Mouse (Mus musculus): Measurements from ENCODE around the gene Gm42906. TPM values are rescaled to one million over a fixed set of nuclear protein-coding genes. Genes with fewer than 3 reads are reported as not detected.

Gm42906 gene
- total and polyA plus RNA-seq, 3 experiments = not detected

- Histone ChIP-seq H3K4me1 (ENCODE audit: control insufficient read depth in 1 of 2, insufficient read depth in 2 of 2) (no peaks in the 10 kb centered on the region), H3K9ac (ENCODE audit: insufficient read depth, low read depth) (no peak overlapping the region), H3K9me3 (replicated peaks; ENCODE audit: low read length) (peaks cover 2% of the 10 kb centered on the region), H3K79me2 (replicated peaks; ENCODE audit: control insufficient read depth, extremely low read depth, insufficient read depth, poor library complexity, severe bottlenecking) (no peaks in the 10 kb centered on the region), H3K36me3 (replicated peaks in 1 of 2; ENCODE audit: control insufficient read depth in 1 of 2, insufficient read depth in 1 of 2, low read length in 1 of 2) (no peaks in the 10 kb centered on the region), H3K27ac (ENCODE audit: insufficient read depth, low read depth) (no peak overlapping the region), H3K4me3 (replicated peaks in 1 of 3; ENCODE audit: low read depth in 2 of 3, low read length in 2 of 3, poor library complexity in 1 of 3) (no peak overlapping the region), H3K4me2 (ENCODE audit: insufficient read depth, low read depth, poor library complexity, severe bottlenecking) (no peak overlapping the region), H3K27me3 (replicated peaks) (peaks cover under 1% of the 10 kb centered on the region)
- TF ChIP-seq SIN3A (IDR thresholded peaks at IDR 0.05; ENCODE audit: low read length) (no peak), ZMIZ1 (IDR thresholded peaks at IDR 0.05; ENCODE audit: low read depth, low read length) (no peak), ZKSCAN1 (IDR thresholded peaks at IDR 0.05; ENCODE audit: borderline replicate concordance, low read depth, low read length) (no peak), NRF1 (IDR thresholded peaks at IDR 0.05; ENCODE audit: low read depth, low read length) (no peak), CHD1 (IDR thresholded peaks at IDR 0.05; ENCODE audit: low read depth, low read length) (no peak), MAX (IDR thresholded peaks at IDR 0.05; ENCODE audit: low read length) (no peak), PAX5 (IDR thresholded peaks at IDR 0.05; ENCODE audit: low read length) (no peak), MYC (IDR thresholded peaks at IDR 0.05; ENCODE audit: low read depth, low read length) (no peak), EP300 (IDR thresholded peaks at IDR 0.05; ENCODE audit: low read length) (no peak), MEF2A (IDR thresholded peaks at IDR 0.05; ENCODE audit: borderline replicate concordance, low read depth, low read length) (no peak), GABPA (IDR thresholded peaks at IDR 0.05; ENCODE audit: insufficient replicate concordance, low read depth, low read length) (no peak)
- dilution Hi-C loops (cut with MboI; ENCODE audit: extremely low pct_ligation_motif_present, extremely low pct_unique_long_range_greater_than_20kb, low sequenced_read_pairs) = no loop called here
- in situ Hi-C loops (cut with MboI; ENCODE audit: low pct_ligation_motif_present, low pct_unique_long_range_greater_than_20kb, low sequenced_read_pairs) = no loop called here
- no peak for DNase-seq (ENCODE audit: extremely low read depth)
These were observed 409.5 kb downstream of the Gm42906 start for GRCm38 (mm10) chr5:151018450-151018849.

Other genes with a start within 250 kb of the Gm42906 start
- gene Stard13, start 194.3 kb downstream of the Gm42906 start, total RNA-seq (2012; rRNA removed) = 104 and 154 TPM in 2 replicates
- gene Stard13, start 194.3 kb downstream of the Gm42906 start, total RNA-seq (2014; rRNA removed) = 59.9 and 73.6 TPM in 2 replicates
- gene Stard13, start 194.3 kb downstream of the Gm42906 start, polyA plus RNA-seq (2012; ENCODE audit: insufficient read length, low read depth) = 33.5 and 34.9 TPM in 2 replicates
- not detected in 2 replicates for gene Vmn2r18, start 177.9 kb upstream of the Gm42906 start, total RNA-seq (2012; rRNA removed)
- not detected in 2 replicates for gene Vmn2r18, start 177.9 kb upstream of the Gm42906 start, total RNA-seq (2014; rRNA removed)
- gene Vmn2r18, start 177.9 kb upstream of the Gm42906 start, polyA plus RNA-seq (2012; ENCODE audit: insufficient read length, low read depth) = not detected in 2 replicates
- gene Rfc3, start 223.1 kb upstream of the Gm42906 start, total RNA-seq (2012; rRNA removed) = 53.3 and 74.5 TPM in 2 replicates
- 87.9 and 95.7 TPM in 2 replicates for gene Rfc3, start 223.1 kb upstream of the Gm42906 start, total RNA-seq (2014; rRNA removed)
- 66.9 and 81.2 TPM in 2 replicates for gene Rfc3, start 223.1 kb upstream of the Gm42906 start, polyA plus RNA-seq (2012; ENCODE audit: insufficient read length, low read depth)